Mouse (Mus musculus): ENCODE results near the gene Nup188.

Gene Nup188

DNA sequence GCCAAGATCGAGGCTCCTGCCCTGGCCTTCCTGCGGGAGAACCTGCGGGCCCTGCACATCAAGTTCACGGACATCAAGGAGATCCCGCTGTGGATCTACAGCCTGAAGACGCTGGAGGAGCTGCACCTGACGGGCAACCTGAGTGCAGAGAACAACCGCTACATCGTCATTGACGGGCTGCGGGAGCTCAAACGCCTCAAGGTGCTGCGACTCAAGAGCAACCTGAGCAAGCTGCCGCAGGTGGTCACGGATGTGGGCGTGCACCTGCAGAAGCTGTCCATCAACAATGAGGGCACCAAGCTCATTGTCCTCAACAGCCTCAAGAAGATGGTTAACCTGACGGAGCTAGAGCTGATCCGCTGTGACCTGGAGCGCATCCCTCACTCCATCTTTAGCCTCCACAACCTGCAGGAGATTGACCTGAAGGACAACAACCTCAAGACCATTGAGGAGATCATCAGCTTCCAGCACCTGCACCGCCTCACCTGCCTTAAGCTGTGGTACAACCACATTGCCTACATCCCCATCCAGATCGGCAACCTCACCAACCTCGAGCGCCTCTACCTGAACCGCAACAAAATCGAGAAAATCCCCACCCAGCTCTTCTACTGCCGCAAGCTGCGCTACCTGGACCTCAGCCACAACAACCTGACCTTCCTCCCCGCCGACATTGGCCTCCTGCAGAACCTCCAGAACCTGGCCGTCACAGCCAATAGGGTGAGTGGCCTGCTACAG lies 29.4 kb upstream of the Nup188 start:
- WGBS: 96% methylated on average over 30 of the region's 30 CpGs

DNA sequence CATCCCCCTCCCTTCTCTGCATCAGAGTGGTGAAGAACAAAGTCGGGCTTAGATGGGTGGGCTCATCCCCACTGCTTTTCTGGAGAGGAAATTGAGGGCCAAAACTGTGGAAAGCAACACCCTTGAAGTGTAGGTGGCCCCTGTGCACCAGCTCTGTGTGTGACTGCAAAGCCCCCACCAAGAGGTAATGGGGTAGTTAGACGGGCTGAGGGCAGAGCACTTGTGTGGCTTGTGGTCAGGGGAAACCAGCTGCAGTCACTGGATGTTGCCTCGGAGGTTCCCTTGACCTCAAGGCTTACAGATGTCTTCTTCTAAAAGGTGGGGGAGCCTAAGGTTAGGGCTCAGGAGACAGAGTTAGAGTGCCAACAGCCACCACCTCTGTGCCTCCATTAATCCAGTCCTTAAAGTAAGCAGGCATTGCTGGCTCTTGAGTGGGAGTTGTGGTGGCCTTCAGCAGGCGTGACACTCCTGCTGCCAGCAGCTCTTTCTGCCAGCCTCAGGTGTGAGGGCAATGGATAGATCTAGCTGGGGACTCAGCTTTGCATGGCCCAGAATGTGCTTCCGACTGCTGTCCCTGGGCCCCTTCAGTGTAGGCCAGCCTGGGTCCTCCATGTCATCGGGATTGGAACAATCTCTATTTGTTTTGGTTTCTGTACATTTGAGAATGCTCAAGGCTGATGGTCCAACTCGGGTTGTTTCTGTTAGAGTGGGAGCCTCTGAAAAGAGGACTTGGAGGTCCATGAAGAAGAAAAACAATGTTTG lies 28.3 kb upstream of the Nup188 start:
- WGBS: 71% methylated on average over 7 of the region's 7 CpGs

DNA sequence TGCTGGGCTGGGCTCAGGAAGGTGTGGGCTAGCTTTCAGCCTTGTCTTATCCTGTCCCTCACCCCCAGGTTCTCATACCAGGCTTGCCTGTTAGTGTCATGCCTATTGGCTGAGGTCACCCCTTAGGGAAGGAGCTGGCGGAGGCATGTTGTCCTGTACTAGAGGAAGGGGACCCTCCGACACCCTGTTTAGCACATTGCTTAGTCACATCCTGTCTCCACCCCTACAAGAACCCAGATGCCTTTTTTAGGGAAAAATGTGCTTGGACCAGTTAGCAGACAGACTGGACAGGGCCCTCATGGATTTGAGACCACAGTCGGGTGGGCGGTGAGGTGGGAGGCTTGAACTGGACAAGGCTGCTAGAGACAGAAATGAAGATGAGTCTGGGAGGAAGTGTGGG lies 27.6 kb upstream of the Nup188 start:
- 60% methylated on average over 4 of the region's 4 CpGs for WGBS

DNA sequence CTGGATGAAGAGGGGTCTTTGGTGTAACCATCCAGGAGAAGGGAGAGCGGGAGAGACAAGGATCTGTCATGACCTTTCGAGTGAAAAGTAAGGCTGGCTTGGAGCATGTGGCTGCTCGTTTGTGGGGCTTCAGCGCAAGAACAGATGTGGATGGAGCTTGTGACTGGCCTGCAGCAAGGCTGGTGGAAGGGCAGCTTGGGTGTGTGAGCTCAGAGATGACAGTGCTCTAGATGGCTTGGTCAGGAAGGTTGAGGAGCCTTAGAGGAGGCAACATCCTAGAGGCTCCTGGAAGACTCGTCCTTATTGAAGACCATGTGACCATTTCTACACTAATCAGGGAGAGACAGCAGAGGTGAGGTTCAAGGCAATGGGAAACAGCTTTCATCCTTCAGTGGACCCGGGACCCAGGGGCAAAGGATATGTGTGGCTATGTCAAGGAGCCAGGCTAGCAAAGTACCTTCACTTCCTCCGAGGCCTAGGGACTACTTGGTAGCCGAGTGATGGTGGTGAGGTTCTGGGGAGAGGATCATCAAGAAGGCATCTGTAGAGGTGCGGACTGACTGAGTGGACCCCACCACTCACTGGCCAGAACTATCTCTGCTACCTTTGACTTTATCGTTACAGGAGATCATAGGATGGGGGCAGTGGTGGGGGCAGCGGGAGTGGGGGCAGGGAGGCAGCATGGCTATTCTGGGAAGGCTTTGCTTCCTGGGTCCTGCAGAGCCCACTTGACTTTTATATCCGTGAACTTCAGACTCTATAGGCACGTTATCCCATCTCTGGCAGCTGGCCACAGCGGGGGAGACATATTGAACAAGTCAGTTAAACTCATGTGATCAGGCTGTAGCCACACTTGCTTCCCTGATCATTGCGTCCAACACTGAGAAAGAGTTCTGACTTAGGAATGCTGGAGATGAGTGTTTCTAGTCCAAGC lies 26.8 kb upstream of the Nup188 start:
- WGBS: 83% methylated on average over 15 of the region's 15 CpGs

DNA sequence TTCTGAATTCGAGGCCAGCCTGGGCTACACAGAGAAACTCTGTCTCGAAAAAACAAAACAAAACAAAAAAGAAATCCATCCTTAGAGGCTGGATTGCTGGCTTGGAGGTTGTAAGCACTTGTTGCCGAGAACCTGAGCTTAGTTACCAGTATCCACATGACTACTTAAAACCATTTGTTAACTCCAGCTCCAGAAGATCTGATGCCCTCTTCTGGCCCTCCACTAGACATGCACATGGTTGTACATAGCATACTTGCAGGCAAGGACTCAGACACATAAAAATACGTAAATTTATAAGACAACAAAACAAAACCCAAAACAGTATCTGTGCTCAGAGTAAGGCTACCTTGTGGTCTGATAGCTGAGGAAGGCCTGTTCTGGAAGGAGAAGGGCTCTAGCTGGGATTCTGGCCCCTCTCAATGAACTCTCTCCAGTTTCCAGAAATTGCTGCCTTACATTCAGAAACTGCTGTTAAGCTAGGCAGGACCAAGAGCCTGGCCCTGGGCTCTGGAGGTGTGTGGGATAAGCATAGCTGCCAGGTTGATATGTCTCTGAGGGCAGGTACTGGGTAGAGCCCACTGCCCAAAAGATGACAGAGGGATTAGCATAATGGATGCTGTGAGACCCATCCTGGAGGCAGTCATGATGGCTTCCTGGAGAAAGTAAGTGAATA lies 25.0 kb upstream of the Nup188 start:
- 84% methylated on average over 4 of the region's 4 CpGs for WGBS

DNA sequence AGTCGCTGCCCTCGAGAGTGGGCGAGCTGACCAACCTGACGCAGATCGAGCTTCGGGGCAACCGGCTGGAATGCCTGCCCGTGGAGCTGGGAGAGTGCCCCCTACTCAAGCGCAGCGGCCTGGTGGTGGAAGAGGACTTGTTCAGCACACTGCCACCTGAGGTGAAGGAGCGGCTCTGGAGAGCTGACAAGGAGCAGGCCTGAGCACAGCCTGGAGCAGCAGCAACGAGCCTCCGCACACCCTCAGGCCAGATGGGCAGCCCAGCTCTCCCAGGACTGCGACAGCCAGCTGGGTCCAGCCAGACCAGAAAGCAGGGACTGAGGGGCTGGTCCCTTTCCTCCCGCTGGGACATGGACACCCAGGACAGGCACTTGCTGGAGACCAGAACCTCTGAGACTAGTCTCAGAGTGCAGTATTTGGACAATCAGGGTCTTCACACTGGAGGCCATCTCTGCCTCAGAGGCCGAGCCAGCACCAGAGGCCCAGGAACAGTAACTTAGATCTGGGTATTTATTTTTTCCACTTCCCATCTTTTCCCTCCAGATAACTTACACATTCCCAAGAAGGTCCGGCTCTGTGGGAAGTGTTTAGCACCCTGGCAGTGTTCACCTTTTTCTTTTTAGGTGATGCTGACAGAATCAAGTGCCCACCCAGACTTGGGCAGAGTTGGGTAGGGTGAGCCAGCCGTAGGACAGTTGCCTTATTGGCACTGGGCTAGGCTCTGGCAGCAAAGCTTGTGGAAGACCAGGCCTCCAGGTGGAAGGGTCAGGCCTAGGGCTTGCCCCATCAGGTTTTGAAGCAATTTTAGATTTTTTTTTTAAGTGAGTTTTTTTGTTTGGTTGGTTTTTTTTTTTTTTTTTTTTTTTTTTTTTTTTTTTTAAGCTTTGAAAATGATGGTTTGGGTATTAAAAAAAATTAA lies 24.0 kb upstream of the Nup188 start:
- WGBS: 84% methylated on average over 18 of the region's 18 CpGs

DNA sequence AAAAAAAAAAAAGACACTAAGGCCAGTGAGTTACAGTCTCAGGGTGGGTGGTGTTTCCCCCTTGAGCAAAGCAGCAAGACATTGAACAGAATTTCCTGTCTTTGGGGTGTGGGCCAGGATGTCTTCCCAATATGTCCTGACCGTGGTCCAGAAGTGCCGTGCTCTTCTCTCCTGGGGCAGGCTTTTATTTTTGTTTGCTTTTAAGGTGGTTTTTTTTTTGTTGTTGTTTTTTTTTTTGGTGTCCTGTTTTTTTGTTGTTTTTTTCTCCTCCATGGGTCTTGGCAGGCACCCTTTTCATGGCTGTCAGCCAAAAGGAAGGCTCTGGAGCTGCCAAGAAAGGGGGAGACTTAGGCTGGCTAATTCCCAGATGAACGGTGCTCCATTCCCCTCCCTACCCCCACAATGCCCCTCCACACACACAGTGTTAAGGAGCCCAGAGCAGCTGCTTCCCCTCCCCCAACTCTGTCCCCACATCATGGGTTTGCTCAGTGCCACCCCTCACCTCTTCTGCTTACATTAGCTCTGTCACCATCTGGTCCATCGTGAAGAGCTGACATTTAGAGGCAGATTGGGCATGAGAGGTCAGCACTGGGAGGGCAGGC lies 23.3 kb upstream of the Nup188 start:
- WGBS: 26% methylated on average over 4 of the region's 4 CpGs

DNA sequence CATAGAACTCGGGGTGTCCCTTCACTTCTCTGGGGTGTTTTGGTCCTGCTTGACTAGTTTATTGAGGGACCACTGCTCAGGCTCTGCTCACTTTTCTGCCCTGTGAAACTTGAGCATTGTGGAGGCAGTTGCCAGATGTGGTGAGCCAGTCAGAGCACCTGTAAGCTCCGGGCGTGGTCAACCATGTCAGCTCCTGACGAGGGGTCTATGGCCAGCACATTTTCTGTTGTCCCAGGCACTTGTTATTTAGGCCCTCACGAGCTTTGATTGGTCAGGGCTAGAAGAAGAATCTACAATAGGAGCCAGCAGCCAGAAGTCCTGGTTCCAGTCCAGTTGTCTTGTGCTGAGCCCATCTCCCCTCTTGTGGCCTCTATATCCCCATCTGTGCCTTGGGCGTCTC lies 22.4 kb upstream of the Nup188 start:
- 84% methylated on average over 6 of the region's 6 CpGs for WGBS

DNA sequence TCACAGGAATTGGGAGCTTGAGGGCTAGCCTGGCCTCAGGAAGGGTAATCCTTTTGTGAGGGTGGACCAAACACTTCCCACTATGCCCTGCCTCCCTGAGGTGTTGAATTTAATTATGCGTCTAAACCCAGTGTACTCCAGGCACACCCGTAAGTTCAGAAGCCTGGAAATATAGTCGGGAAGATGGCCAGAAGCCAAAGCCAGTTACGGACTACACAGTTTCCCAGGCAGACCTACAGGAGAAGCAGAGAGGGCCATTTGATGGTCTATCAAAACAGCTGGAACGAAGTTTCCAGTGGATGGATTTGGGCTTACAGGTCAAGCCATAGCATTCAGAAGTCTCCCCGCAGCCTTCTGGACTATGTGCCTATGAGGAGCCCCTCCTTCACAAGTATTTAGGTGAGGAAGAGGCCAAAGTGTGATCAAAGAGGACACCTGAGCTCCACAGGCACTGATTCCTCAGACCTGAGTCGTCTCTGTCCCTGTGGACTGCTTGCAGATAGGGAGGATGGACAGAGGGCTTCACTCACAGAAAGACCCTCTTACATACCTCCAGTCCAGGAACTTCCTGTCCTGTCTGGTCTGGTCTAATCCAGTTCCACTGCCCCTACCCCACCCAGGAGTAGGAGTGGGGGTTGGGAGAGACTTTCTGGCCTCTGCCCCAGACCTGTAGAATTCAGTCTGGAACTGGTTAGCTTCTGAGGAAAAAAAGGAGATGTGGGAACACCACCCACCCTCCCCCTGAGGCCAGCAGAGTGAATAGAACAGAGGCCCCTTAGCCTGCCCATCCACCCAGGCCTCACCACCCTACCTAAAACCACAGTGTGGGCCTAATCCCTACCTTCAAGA lies 21.3 kb upstream of the Nup188 start:
- WGBS: 51% methylated on average over 7 of the region's 7 CpGs

DNA sequence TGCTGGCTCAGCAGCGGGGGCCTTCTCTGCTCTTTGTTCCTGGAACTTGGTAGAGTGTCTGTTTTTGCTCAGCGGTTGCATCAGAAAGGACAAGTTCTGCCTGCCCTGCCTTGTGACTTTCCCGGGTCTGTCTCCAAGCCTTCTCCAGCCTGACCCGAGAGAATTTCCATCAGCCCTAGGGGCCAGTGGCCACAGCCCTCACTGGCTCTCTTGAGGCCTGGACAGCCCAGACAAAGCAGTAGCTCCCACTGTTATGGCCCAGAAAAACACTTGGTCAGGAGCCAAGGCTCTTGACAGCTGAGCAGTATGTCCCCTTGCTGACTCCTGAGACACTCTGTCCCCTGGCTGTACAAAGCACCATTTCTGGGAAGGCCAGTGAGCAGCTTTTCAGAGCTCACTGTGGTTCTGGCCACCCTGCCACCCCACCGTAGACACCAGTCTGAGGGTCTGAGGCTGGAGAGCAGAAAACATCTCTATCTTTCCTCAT lies 20.4 kb upstream of the Nup188 start, which contains the start of gene Phyhd1:
Phyhd1 (plus strand) TSS at position 437 of the 487 bp plus-strand sequence.
- 27% methylated on average over 5 of the region's 5 CpGs for WGBS

DNA sequence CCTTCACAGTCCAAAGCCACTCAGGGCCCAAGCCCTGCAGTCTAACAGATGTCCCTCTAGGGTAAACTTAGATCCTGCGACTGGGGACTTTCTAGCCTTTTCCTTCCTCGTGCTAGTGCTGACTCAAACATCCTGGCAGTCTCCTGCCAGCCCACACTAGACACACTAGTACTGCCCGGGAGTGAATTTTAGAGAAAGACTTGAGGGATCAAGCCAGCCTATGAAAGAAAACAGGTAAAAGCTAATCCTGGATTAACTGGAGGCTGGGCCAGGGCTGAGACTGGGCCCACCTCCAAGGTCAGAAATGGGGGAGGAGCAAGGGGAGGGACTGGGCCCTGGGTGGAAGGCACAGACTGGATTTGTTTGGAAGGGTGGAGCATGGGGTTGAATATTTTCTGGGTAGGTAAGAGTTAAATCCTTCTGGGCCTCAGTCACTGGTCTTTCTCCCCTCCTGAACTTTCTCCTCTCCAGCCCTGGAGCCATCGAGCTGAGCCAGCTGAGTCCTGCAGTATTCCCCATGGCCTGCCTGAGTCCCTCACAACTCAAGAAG lies 19.7 kb upstream of the Nup188 start:
- WGBS: 11% methylated on average over 4 of the region's 4 CpGs

DNA sequence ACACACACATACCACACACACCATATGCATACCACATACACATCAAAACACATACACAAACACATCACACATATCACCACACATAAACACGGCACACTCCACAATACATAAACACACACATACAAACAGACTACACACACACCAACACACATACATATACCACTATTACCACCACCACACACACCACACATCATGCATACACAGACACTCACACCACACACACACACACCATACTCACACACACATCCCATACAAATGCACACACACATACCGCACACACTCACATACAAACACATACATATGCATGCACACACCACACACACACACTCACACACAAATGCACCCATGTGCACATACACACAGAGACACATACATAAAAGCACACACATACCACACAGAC lies 18.7 kb upstream of the Nup188 start:
- 92% methylated on average over 2 of the region's 2 CpGs for WGBS

DNA sequence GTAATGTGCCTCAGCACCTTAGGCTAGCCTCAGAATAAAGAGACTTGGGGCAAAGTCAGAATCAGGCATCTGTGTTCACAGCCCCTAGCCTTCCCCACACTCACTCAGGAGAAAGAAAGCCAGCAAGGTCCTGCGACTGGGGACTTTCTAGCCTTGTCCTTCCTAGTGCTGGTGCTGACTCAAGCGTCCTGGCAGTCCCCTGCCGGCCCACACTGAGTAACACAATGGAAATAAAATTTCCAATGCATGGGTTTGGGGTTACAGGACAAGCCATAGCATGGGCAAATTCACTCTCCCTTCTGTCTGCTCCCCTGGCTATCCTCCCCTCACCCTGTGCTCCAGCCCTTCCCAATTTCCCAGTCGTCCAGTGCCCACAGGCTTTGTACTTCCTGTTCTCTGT lies 17.8 kb upstream of the Nup188 start:
- 71% methylated on average over 4 of the region's 4 CpGs for WGBS

DNA sequence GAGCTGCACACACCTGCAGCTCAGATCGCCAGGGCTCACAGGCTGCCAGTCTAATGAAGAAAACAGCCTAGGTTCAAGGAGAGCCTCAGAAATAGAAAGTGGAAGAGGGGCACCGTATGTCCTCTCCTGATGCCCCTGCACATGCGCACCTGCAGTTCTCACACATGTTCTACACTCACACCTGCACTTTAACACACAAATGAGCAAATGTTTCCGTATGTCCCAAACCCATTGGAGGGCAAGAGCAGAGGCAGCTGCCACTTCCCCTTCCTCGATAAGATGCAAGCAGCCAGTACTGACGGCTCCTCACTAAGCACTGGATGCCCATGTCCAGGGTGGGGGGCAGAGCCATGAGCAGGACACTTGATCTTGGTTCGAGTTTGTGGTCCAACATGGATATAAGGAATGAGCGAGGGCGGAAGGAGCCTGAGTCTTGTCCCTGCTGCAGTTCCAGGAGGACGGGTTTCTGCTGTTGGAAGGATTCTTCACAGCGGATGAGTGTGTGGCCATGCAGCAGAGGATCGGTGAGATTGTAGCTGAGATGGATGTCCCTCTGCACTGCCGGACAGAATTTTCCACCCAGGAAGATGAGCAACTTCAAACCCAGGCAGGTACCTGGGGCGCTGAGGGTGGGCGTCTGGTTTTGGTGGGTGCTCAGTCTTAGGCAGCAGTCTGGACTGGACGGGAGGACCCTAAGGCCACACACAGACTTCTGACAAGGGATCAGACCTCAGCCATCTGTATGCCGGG lies 16.8 kb upstream of the Nup188 start:
- WGBS: 81% methylated on average over 17 of the region's 17 CpGs

DNA sequence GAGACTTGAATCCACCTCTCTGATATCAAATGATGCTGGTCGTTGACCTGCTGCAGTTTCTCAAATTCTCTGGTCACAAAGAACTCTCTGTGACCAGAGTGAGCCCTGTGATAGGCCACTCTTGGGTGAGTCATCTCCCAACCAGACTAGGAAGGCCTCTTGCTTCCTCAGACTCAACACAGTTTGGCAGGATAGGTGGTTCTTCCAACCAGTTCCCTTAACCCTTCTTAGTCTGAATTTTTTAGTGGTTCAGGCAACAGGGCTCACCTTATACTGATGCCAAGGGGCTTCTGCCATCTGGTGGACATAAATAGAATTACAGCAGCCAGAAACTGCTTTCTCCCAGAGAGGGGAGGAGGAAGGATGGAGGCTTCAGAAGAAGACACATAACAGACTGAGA lies 16.1 kb upstream of the Nup188 start:
- 18% methylated on average over 1 of the region's 1 CpGs for WGBS

DNA sequence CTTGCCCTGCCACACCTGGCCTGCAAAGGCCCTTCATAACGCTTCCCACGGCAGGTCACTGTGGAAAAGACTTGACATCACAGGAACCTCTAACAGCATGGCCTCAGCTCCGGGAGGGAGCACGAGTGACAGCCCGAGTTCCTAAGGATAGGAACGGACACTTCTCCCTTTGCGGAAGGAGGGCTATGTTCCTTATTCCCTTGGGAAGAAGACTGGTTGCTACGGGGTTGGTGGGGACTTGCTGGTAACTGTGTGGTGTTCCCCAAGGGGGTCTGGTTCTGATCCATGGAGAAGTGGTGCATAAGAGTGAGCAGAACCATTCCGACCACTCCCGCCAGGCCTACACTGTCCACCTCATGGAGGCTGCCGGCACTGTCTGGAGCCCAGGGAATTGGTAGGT lies 5.5 kb upstream of the Nup188 start, which contains the start of gene Gm28038:
Gm28038 (plus strand) TSS at position 301 of the 400 bp plus-strand sequence.
- 94% methylated on average over 11 of the region's 11 CpGs for WGBS

DNA sequence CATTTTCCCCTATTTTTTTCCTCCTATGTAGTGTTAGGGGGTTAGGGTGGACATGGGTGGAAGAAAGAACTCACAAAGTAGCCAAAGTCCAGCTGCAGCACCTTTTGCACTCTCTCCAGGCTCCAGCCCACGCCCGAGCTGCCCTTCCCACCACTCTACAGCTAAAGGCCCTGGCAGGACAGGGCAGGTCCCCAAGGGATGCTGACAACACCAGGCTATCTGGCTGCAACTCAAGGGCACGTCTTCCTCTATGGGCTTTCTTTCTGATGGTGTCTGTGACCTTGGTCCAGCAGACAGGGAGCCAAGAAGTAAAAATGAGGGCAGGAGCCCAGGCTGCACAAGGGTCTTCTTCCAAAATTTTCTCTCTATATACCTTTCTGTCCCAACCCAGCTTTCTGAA lies 4.5 kb upstream of the Nup188 start:
- WGBS: 81% methylated on average over 3 of the region's 3 CpGs

DNA sequence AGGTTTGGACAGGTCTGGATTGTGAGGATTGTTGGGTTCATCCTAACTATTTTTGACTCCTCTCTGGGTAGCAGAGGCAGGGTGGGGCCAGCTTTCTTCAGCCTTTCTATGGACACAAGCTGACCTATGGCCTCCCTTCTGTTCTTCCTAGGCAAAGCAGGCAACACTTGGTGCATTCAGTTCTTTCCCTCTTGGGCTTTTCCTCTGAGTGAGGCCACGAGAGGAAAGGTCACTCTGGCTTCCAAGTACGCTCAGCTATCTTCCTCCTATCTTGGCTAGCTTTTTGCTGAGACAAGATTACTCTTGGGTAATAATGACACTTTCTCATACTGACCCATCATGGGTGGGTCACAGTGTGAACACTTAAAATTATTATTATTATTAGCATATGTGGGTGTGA lies 3.0 kb upstream of the Nup188 start:
- 85% methylated on average over 2 of the region's 2 CpGs for WGBS
